Mouse (Mus musculus) heart, embryonic 15.5 days (tissue): Measurements from ENCODE around the gene Immp2l. TPM values are rescaled to one million over a fixed set of nuclear protein-coding genes. Genes with fewer than 3 reads are reported as not detected.
A peak's percentile ranks its signal among the peaks of the same experiment; 100 is the strongest.

Experiments used
- ATAC-seq: fragments of 200-750 bp; cut with Nextera tagmentation; replicated peaks from 2 replicates; pipeline ENCODE4 v1.8.0; 2017; ENCODE audit warnings: low read depth, moderate TSS enrichment; ENCODE audit not compliant: insufficient number of reproducible peaks, insufficient read depth, low FRiP score
- H3K27ac ChIP-seq: fragments of 300-500 bp; sonication (generic); 2 replicates; pipeline ENCODE4 v1.5.1; 2015; ENCODE audit warnings: mild to moderate bottlenecking, inconsistent platforms
- H3K27me3 ChIP-seq: fragments of 300-500 bp; sonication (generic); 2 replicates; pipeline ENCODE4 v1.6.1; 2015; ENCODE audit warnings: inconsistent platforms
- H3K36me3 ChIP-seq: fragments of 300-500 bp; sonication (generic); 2 replicates; pipeline ENCODE4 v1.6.1; 2015; ENCODE audit warnings: mild to moderate bottlenecking, inconsistent platforms
- H3K4me1 ChIP-seq: fragments of 300-500 bp; sonication (generic); replicated peaks from 2 replicates; pipeline ENCODE4 v1.6.1; 2015; ENCODE audit warnings: inconsistent platforms
- H3K4me2 ChIP-seq: fragments of 300-500 bp; sonication (generic); 2 replicates; pipeline ENCODE4 v1.6.1; 2015; ENCODE audit warnings: inconsistent platforms, mild to moderate bottlenecking, moderate library complexity
- H3K4me3 ChIP-seq: fragments of 300-500 bp; sonication (generic); 2 replicates; pipeline ENCODE4 v1.5.1; 2015; ENCODE audit warnings: mild to moderate bottlenecking, inconsistent platforms
- H3K9ac ChIP-seq: fragments of 300-500 bp; sonication (generic); 2 replicates; pipeline ENCODE4 v1.6.1; 2015; ENCODE audit warnings: mild to moderate bottlenecking, inconsistent platforms
- H3K9me3 ChIP-seq: fragments of 300-500 bp; sonication (generic); replicated peaks from 2 replicates; pipeline ENCODE4 v1.6.1; 2016; ENCODE audit warnings: inconsistent platforms
- whole genome bisulfite sequencing: fragments of 180-500 bp; shearing (Covaris S2); methylation state at CpG from one replicate; pipeline ENCODE4 v1.1.7; 2015; ENCODE audit warnings: mixed read lengths; 5-methylcytosine and 5-hydroxymethylcytosine counted together
- polyA plus RNA-seq: library from polyadenylated mRNA; unstranded; fragments of >200 nt; fragmentation: Nextera tagmentation; extraction: Ambion mirVana; gene quantifications from 2 replicates; pipeline ENCODE4 v1.2.1, GENCODE M21; 2015

Immp2l gene
- polyA plus RNA-seq, 1 experiment from 2014 or later: 8.3 TPM

GRCm38 (mm10) chr12:41558956-41559735 lies 535.3 kb downstream of the Immp2l start:
- peaks cover 6% of the 10 kb centered on the region; the same call in 1 of the 2 replicates for H3K4me1 ChIP-seq
- WGBS: 50% methylated on average over 5 of the region's 5 CpGs

GRCm38 (mm10) chr12:41565540-41566432 lies 541.9 kb downstream of the Immp2l start:
- ATAC-seq: 0 out of 2 replicates have a peak, but pooled peaks have one; percentile 31
- 15% methylated on average over 18 of the region's 18 CpGs for WGBS
- Histone ChIP-seq H3K4me2 (peak overlapping the region; percentile 53), H3K27me3 (no peaks in the 10 kb centered on the region), H3K9ac (no peak overlapping the region), H3K36me3 (no peaks in the 10 kb centered on the region), H3K27ac (no peak overlapping the region), H3K4me3 (peak overlapping the region; percentile 11; the same call in 1 of the 2 replicates), H3K9me3 (no peaks in the 10 kb centered on the region), H3K4me1 (peaks cover 8% of the 10 kb centered on the region)

More at GRCm38 (mm10) chr12:41558956-41559735, 535.3 kb downstream of the Immp2l start:
- H3K9ac ChIP-seq: no peak overlapping the region
- no peaks in the 10 kb centered on the region for H3K27me3 ChIP-seq
- ATAC-seq: no peak
- H3K9me3 ChIP-seq: no peaks in the 10 kb centered on the region
- H3K27ac ChIP-seq: no peak overlapping the region
- H3K4me2 ChIP-seq: no peak overlapping the region
- H3K4me3 ChIP-seq: no peak overlapping the region
- no peaks in the 10 kb centered on the region for H3K36me3 ChIP-seq

- no peak overlapping the region for H3K4me3 ChIP-seq
- no peaks in the 10 kb centered on the region for H3K9me3 ChIP-seq
- no peak overlapping the region for H3K27ac ChIP-seq
- H3K36me3 ChIP-seq: no peaks in the 10 kb centered on the region
- H3K9ac ChIP-seq: no peak overlapping the region
- H3K27me3 ChIP-seq: no peaks in the 10 kb centered on the region
- ATAC-seq: no peak
- 37% methylated on average over 1 of the region's 1 CpGs for WGBS
- H3K4me1 ChIP-seq: peaks cover 8% of the 10 kb centered on the region
- H3K4me2 ChIP-seq: peak overlapping the region; percentile 53
These were observed 542.5 kb downstream of the Immp2l start for GRCm38 (mm10) chr12:41566433-41566794.

GRCm38 (mm10) chr12:41573754-41574153 lies 549.9 kb downstream of the Immp2l start:
- Histone ChIP-seq H3K27ac (no peak overlapping the region), H3K4me3 (no peak overlapping the region), H3K9ac (no peak overlapping the region), H3K9me3 (no peaks in the 10 kb centered on the region), H3K4me1 (no peaks in the 10 kb centered on the region), H3K27me3 (no peaks in the 10 kb centered on the region), H3K36me3 (no peaks in the 10 kb centered on the region), H3K4me2 (no peak overlapping the region)
- WGBS: 38% methylated on average over 3 of the region's 3 CpGs
- no peak for ATAC-seq

GRCm38 (mm10) chr12:41575221-41575620 lies 551.3 kb downstream of the Immp2l start:
- H3K4me1 ChIP-seq: no peaks in the 10 kb centered on the region
- H3K9ac ChIP-seq: no peak overlapping the region
- WGBS: 61% methylated on average over 4 of the region's 4 CpGs

GRCm38 (mm10) chr12:41593401-41593800 lies 569.5 kb downstream of the Immp2l start:
- Histone ChIP-seq H3K36me3 (no peaks in the 10 kb centered on the region), H3K4me2 (no peak overlapping the region), H3K9me3 (no peaks in the 10 kb centered on the region), H3K27ac (no peak overlapping the region), H3K4me3 (no peak overlapping the region), H3K27me3 (no peaks in the 10 kb centered on the region), H3K9ac (no peak overlapping the region), H3K4me1 (no peaks in the 10 kb centered on the region)
- 65% methylated on average over 5 of the region's 5 CpGs for WGBS
- no peak for ATAC-seq

More at GRCm38 (mm10) chr12:41575221-41575620, 551.3 kb downstream of the Immp2l start:
- Histone ChIP-seq H3K9me3 (no peaks in the 10 kb centered on the region), H3K36me3 (no peaks in the 10 kb centered on the region), H3K27ac (no peak overlapping the region), H3K27me3 (no peaks in the 10 kb centered on the region), H3K4me2 (no peak overlapping the region), H3K4me3 (no peak overlapping the region)
- ATAC-seq: no peak

GRCm38 (mm10) chr12:41594037-41594436 lies 570.1 kb downstream of the Immp2l start:
- 93% methylated on average over 4 of the region's 4 CpGs for WGBS
- no peaks in the 10 kb centered on the region for H3K9me3 ChIP-seq
- no peak for ATAC-seq
- H3K4me3 ChIP-seq: no peak overlapping the region
- H3K27ac ChIP-seq: no peak overlapping the region
- no peaks in the 10 kb centered on the region for H3K36me3 ChIP-seq
- H3K4me2 ChIP-seq: no peak overlapping the region
- H3K27me3 ChIP-seq: no peaks in the 10 kb centered on the region
- H3K4me1 ChIP-seq: no peaks in the 10 kb centered on the region
- no peak overlapping the region for H3K9ac ChIP-seq

GRCm38 (mm10) chr12:41615271-41615670 lies 591.4 kb downstream of the Immp2l start:
- Histone ChIP-seq H3K4me3 (no peak overlapping the region), H3K4me1 (no peaks in the 10 kb centered on the region), H3K27ac (no peak overlapping the region), H3K9me3 (no peaks in the 10 kb centered on the region), H3K36me3 (no peaks in the 10 kb centered on the region), H3K4me2 (no peak overlapping the region), H3K9ac (no peak overlapping the region), H3K27me3 (no peaks in the 10 kb centered on the region)
- no peak for ATAC-seq
- 87% methylated on average over 3 of the region's 3 CpGs for WGBS

- Histone ChIP-seq H3K4me2 (no peak overlapping the region), H3K9ac (no peak overlapping the region), H3K27ac (no peak overlapping the region), H3K9me3 (no peaks in the 10 kb centered on the region), H3K36me3 (no peaks in the 10 kb centered on the region), H3K27me3 (no peaks in the 10 kb centered on the region), H3K4me3 (no peak overlapping the region), H3K4me1 (no peaks in the 10 kb centered on the region)
- 80% methylated on average over 6 of the region's 6 CpGs for WGBS
- ATAC-seq: no peak
These were observed 597.5 kb downstream of the Immp2l start for GRCm38 (mm10) chr12:41621341-41621740.

- no peaks in the 10 kb centered on the region for H3K36me3 ChIP-seq
- ATAC-seq: no peak
- no peak overlapping the region for H3K4me3 ChIP-seq
- H3K27ac ChIP-seq: no peak overlapping the region
- WGBS: 72% methylated on average over 4 of the region's 4 CpGs
- H3K27me3 ChIP-seq: no peaks in the 10 kb centered on the region
- H3K9me3 ChIP-seq: no peaks in the 10 kb centered on the region
- H3K4me1 ChIP-seq: peaks cover 3% of the 10 kb centered on the region; the same call in 1 of the 2 replicates
- H3K9ac ChIP-seq: no peak overlapping the region
- no peak overlapping the region for H3K4me2 ChIP-seq
These were observed 619.4 kb downstream of the Immp2l start for GRCm38 (mm10) chr12:41643262-41643661.

GRCm38 (mm10) chr12:41644802-41645551 lies 621.1 kb downstream of the Immp2l start:
- Histone ChIP-seq H3K36me3 (no peaks in the 10 kb centered on the region), H3K27me3 (no peaks in the 10 kb centered on the region), H3K4me3 (no peak overlapping the region), H3K4me1 (peaks cover 3% of the 10 kb centered on the region; the same call in 1 of the 2 replicates), H3K27ac (no peak overlapping the region), H3K9me3 (no peaks in the 10 kb centered on the region), H3K4me2 (no peak overlapping the region), H3K9ac (no peak overlapping the region)
- 47% methylated on average over 4 of the region's 4 CpGs for WGBS
- ATAC-seq: no peak
